Mouse (Mus musculus) heart, embryonic 15.5 days (tissue): ENCODE measurements around the gene Thtpa. TPM values are rescaled to one million over a fixed set of nuclear protein-coding genes. Genes with fewer than 3 reads are reported as not detected.
A peak's percentile ranks its signal among the peaks of the same experiment; 100 is the strongest.

Experiments
- ATAC-seq: fragments of 200-750 bp; cut with Nextera tagmentation; replicated peaks from 2 replicates; pipeline ENCODE4 v1.8.0; 2017; ENCODE audit warnings: low read depth, moderate TSS enrichment; ENCODE audit not compliant: insufficient number of reproducible peaks, insufficient read depth, low FRiP score
- H3K27ac ChIP-seq: fragments of 300-500 bp; sonication (generic); 2 replicates; pipeline ENCODE4 v1.5.1; 2015; ENCODE audit warnings: mild to moderate bottlenecking, inconsistent platforms
- H3K27me3 ChIP-seq: fragments of 300-500 bp; sonication (generic); 2 replicates; pipeline ENCODE4 v1.6.1; 2015; ENCODE audit warnings: inconsistent platforms
- H3K36me3 ChIP-seq: fragments of 300-500 bp; sonication (generic); 2 replicates; pipeline ENCODE4 v1.6.1; 2015; ENCODE audit warnings: mild to moderate bottlenecking, inconsistent platforms
- H3K4me1 ChIP-seq: fragments of 300-500 bp; sonication (generic); replicated peaks from 2 replicates; pipeline ENCODE4 v1.6.1; 2015; ENCODE audit warnings: inconsistent platforms
- H3K4me2 ChIP-seq: fragments of 300-500 bp; sonication (generic); 2 replicates; pipeline ENCODE4 v1.6.1; 2015; ENCODE audit warnings: inconsistent platforms, mild to moderate bottlenecking, moderate library complexity
- H3K4me3 ChIP-seq: fragments of 300-500 bp; sonication (generic); 2 replicates; pipeline ENCODE4 v1.5.1; 2015; ENCODE audit warnings: mild to moderate bottlenecking, inconsistent platforms
- H3K9ac ChIP-seq: fragments of 300-500 bp; sonication (generic); 2 replicates; pipeline ENCODE4 v1.6.1; 2015; ENCODE audit warnings: mild to moderate bottlenecking, inconsistent platforms
- H3K9me3 ChIP-seq: fragments of 300-500 bp; sonication (generic); replicated peaks from 2 replicates; pipeline ENCODE4 v1.6.1; 2016; ENCODE audit warnings: inconsistent platforms
- WGBS: fragments of 180-500 bp; shearing (Covaris S2); methylation state at CpG from one replicate; pipeline ENCODE4 v1.1.7; 2015; ENCODE audit warnings: mixed read lengths; 5-methylcytosine and 5-hydroxymethylcytosine counted together
- polyA plus RNA-seq: library from polyadenylated mRNA; unstranded; fragments of >200 nt; fragmentation: Nextera tagmentation; extraction: Ambion mirVana; gene quantifications from 2 replicates; pipeline ENCODE4 v1.2.1, GENCODE M21; 2015

Gene Thtpa
- polyA plus RNA-seq, 1 experiment from 2014 or later: 13.2 TPM

- 0 out of 2 replicates have a peak, but pooled peaks have one; percentile 36 for ATAC-seq
- 7% methylated on average over 23 of the region's 23 CpGs for WGBS
- peaks cover 32% of the 10 kb centered on the region for H3K27me3 ChIP-seq
Observed at GRCm38 (mm10) chr14:55078366-55078989, 16.1 kb upstream of the Thtpa start.

GRCm38 (mm10) chr14:55079214-55079970 is 15.2 kb upstream of the Thtpa start:
- no peak for ATAC-seq
- Histone ChIP-seq H3K27me3 (peaks cover 30% of the 10 kb centered on the region), H3K4me2 (peak overlapping the region; percentile 49), H3K27ac (no peak overlapping the region), H3K36me3 (no peaks in the 10 kb centered on the region), H3K4me1 (peaks cover 33% of the 10 kb centered on the region), H3K9me3 (no peaks in the 10 kb centered on the region), H3K4me3 (peak overlapping the region; percentile 25; the same call in 1 of the 2 replicates), H3K9ac (0 out of 2 replicates have a peak overlapping the region, but pooled peaks have one; percentile 31)
- WGBS: 24% methylated on average over 8 of the region's 8 CpGs

More at GRCm38 (mm10) chr14:55078366-55078989, 16.1 kb upstream of the Thtpa start:
- H3K9me3 ChIP-seq: no peaks in the 10 kb centered on the region
- H3K27ac ChIP-seq: no peak overlapping the region
- H3K4me3 ChIP-seq: peak overlapping the region; percentile 25; the same call in 1 of the 2 replicates
- H3K4me1 ChIP-seq: peaks cover 33% of the 10 kb centered on the region
- H3K9ac ChIP-seq: peak overlapping the region; percentile 31; the same call in 1 of the 2 replicates
- H3K4me2 ChIP-seq: peak overlapping the region; percentile 49
- H3K36me3 ChIP-seq: no peaks in the 10 kb centered on the region

GRCm38 (mm10) chr14:55081105-55081504 is 13.5 kb upstream of the Thtpa start:
- ATAC-seq: no peak
- no peak overlapping the region for H3K4me3 ChIP-seq
- no peak overlapping the region for H3K9ac ChIP-seq
- no peak overlapping the region for H3K4me2 ChIP-seq
- no peaks in the 10 kb centered on the region for H3K9me3 ChIP-seq
- H3K4me1 ChIP-seq: peaks cover 33% of the 10 kb centered on the region
- H3K36me3 ChIP-seq: no peaks in the 10 kb centered on the region
- H3K27me3 ChIP-seq: peaks cover 23% of the 10 kb centered on the region
- 39% methylated on average over 5 of the region's 5 CpGs for WGBS
- H3K27ac ChIP-seq: no peak overlapping the region

- Histone ChIP-seq H3K9ac (no peak overlapping the region), H3K4me1 (peaks cover 25% of the 10 kb centered on the region), H3K27ac (no peak overlapping the region), H3K27me3 (peaks cover 7% of the 10 kb centered on the region), H3K36me3 (no peaks in the 10 kb centered on the region), H3K9me3 (no peaks in the 10 kb centered on the region), H3K4me3 (no peak overlapping the region), H3K4me2 (no peak overlapping the region)
- no peak for ATAC-seq
- 61% methylated on average over 6 of the region's 6 CpGs for WGBS
Observed at GRCm38 (mm10) chr14:55083481-55083880, 11.1 kb upstream of the Thtpa start.

- H3K4me3 ChIP-seq: no peak overlapping the region
- H3K4me1 ChIP-seq: peaks cover 26% of the 10 kb centered on the region
- ATAC-seq: no peak
- H3K9ac ChIP-seq: no peak overlapping the region
- WGBS: 59% methylated on average over 9 of the region's 9 CpGs
- H3K4me2 ChIP-seq: no peak overlapping the region
- no peaks in the 10 kb centered on the region for H3K27me3 ChIP-seq
- no peak overlapping the region for H3K27ac ChIP-seq
- no peaks in the 10 kb centered on the region for H3K36me3 ChIP-seq
- no peaks in the 10 kb centered on the region for H3K9me3 ChIP-seq
Observed at GRCm38 (mm10) chr14:55085324-55086008, 9.1 kb upstream of the Thtpa start.

GRCm38 (mm10) chr14:55086009-55086514 is 8.5 kb upstream of the Thtpa start:
- H3K27me3 ChIP-seq: no peaks in the 10 kb centered on the region
- no peak overlapping the region for H3K4me3 ChIP-seq
- 83% methylated on average over 6 of the region's 6 CpGs for WGBS
- H3K9me3 ChIP-seq: no peaks in the 10 kb centered on the region
- H3K9ac ChIP-seq: no peak overlapping the region
- no peak overlapping the region for H3K4me2 ChIP-seq
- H3K4me1 ChIP-seq: peaks cover 30% of the 10 kb centered on the region
- no peak for ATAC-seq
- no peak overlapping the region for H3K27ac ChIP-seq
- no peaks in the 10 kb centered on the region for H3K36me3 ChIP-seq

GRCm38 (mm10) chr14:55089199-55089947 is 5.2 kb upstream of the Thtpa start:
- no peaks in the 10 kb centered on the region for H3K9me3 ChIP-seq
- no peak overlapping the region for H3K4me3 ChIP-seq
- H3K36me3 ChIP-seq: no peaks in the 10 kb centered on the region
- H3K4me2 ChIP-seq: peak overlapping the region; percentile 15; the same call in 1 of the 2 replicates
- no peaks in the 10 kb centered on the region for H3K27me3 ChIP-seq
- WGBS: 47% methylated on average over 13 of the region's 13 CpGs
- peak overlapping the region; percentile 55 for H3K27ac ChIP-seq
- ATAC-seq: no peak; the same call in 1 of the 2 replicates
- no peak overlapping the region for H3K9ac ChIP-seq
- H3K4me1 ChIP-seq: peaks cover 36% of the 10 kb centered on the region

GRCm38 (mm10) chr14:55091209-55091865 is 3.2 kb upstream of the Thtpa start:
- H3K9me3 ChIP-seq: no peaks in the 10 kb centered on the region
- 6% methylated on average over 34 of the region's 34 CpGs for WGBS
- H3K36me3 ChIP-seq: no peaks in the 10 kb centered on the region
- peak overlapping the region; percentile 73 for H3K4me2 ChIP-seq
- peak overlapping the region; percentile 56 for H3K9ac ChIP-seq
- peak overlapping the region; percentile 54 for H3K27ac ChIP-seq
- H3K27me3 ChIP-seq: no peaks in the 10 kb centered on the region
- peak overlapping the region; percentile 72 for H3K4me3 ChIP-seq
- H3K4me1 ChIP-seq: peaks cover 43% of the 10 kb centered on the region
- no peak for ATAC-seq

- Histone ChIP-seq H3K9ac (peak within 1 kb of the TSS; percentile 56), H3K4me1 (peaks cover 47% of the 10 kb centered on the region), H3K27ac (peak within 1 kb of the TSS; percentile 54), H3K9me3 (no peaks in the 10 kb centered on the region), H3K4me3 (peak within 1 kb of the TSS; percentile 72), H3K4me2 (peak within 1 kb of the TSS; percentile 73), H3K27me3 (no peaks in the 10 kb centered on the region), H3K36me3 (no peaks in the 10 kb centered on the region)
- under 1% methylated on average over 34 of the region's 34 CpGs for WGBS
- ATAC-seq: peak; percentile 84
Observed at GRCm38 (mm10) chr14:55092011-55092577, 2.5 kb upstream of the Thtpa start, which contains the start of gene Zfhx2. Gene Zfhx2, minus strand, starts transcription at chr14:55092324.

GRCm38 (mm10) chr14:55093927-55094326 is 657 bp upstream of the Thtpa start:
- 35% methylated on average over 6 of the region's 6 CpGs for WGBS
- Histone ChIP-seq H3K4me1 (peaks cover 38% of the 10 kb centered on the region), H3K27ac (no peak overlapping the region), H3K27me3 (no peaks in the 10 kb centered on the region), H3K36me3 (no peaks in the 10 kb centered on the region), H3K4me2 (no peak overlapping the region), H3K9ac (no peak overlapping the region), H3K4me3 (no peak overlapping the region), H3K9me3 (no peaks in the 10 kb centered on the region)
- ATAC-seq: no peak
